Mouse (Mus musculus): ENCODE measurements at regions not wholly inside any gene's neighbourhood (a gene's known extent, or its start where the extent isn't known, plus 50 kb on each side); places are given as distances from the start of the nearest gene placed in this dataset.

- peak; percentile 11 for DNase-seq
These were observed 170.4 kb upstream of the Zeb2 start for GRCm38 (mm10) chr2:45287530-45288009.

- no peak for DNase-seq
These were observed 166.6 kb upstream of the Zeb2 start for GRCm38 (mm10) chr2:45283811-45284210.

- no peak for DNase-seq
These were observed 162.3 kb upstream of the Zeb2 start for GRCm38 (mm10) chr2:45279490-45279889.

- DNase-seq = no peak
These were observed 160.4 kb upstream of the Zeb2 start for GRCm38 (mm10) chr2:45277602-45278001.

GRCm38 (mm10) chr2:45276703-45277102 is 159.5 kb upstream of the Zeb2 start:
- no peak for DNase-seq

GRCm38 (mm10) chr2:45270035-45270434 is 152.8 kb upstream of the Zeb2 start:
- DNase-seq = no peak

- DNase-seq = peak; percentile 21
These were observed 148.6 kb upstream of the Zeb2 start for GRCm38 (mm10) chr2:45265819-45266218.

GRCm38 (mm10) chr2:45261949-45262348 is 144.8 kb upstream of the Zeb2 start:
- DNase-seq = no peak

- no peak for DNase-seq
These were observed 141.7 kb upstream of the Zeb2 start for GRCm38 (mm10) chr2:45258897-45259296.

GRCm38 (mm10) chr2:45256373-45256772 is 139.2 kb upstream of the Zeb2 start:
- no peak for DNase-seq

GRCm38 (mm10) chr2:45253936-45254335 is 136.7 kb upstream of the Zeb2 start:
- peak; percentile 57 for DNase-seq

- DNase-seq = peak; percentile 75
These were observed 135.1 kb upstream of the Zeb2 start for GRCm38 (mm10) chr2:45252321-45252720.

GRCm38 (mm10) chr2:45249658-45250057 is 132.5 kb upstream of the Zeb2 start:
- DNase-seq = no peak

GRCm38 (mm10) chr2:45246061-45246945 is 129.1 kb upstream of the Zeb2 start:
- DNase-seq = no peak

GRCm38 (mm10) chr2:45245506-45245905 is 128.3 kb upstream of the Zeb2 start:
- no peak for DNase-seq

- DNase-seq = no peak
These were observed 127.3 kb upstream of the Zeb2 start for GRCm38 (mm10) chr2:45244491-45244890.

- no peak for DNase-seq
These were observed 122.5 kb upstream of the Zeb2 start for GRCm38 (mm10) chr2:45239501-45240292.

GRCm38 (mm10) chr2:45239001-45239400 is 121.8 kb upstream of the Zeb2 start:
- no peak for DNase-seq

GRCm38 (mm10) chr2:45236168-45236700 is 119.0 kb upstream of the Zeb2 start:
- no peak for DNase-seq

GRCm38 (mm10) chr2:45234148-45234547 is 117.0 kb upstream of the Zeb2 start:
- DNase-seq = no peak

- no peak for DNase-seq
These were observed 113.4 kb upstream of the Zeb2 start for GRCm38 (mm10) chr2:45230351-45231209.

- no peak for DNase-seq
These were observed 112.3 kb upstream of the Zeb2 start for GRCm38 (mm10) chr2:45229501-45229900.

Data from kidney, postnatal 14 days (tissue).